Mouse (Mus musculus): ENCODE measurements at regions not wholly inside any gene's neighbourhood (a gene's known extent, or its start where the extent isn't known, plus 50 kb on each side); places are given as distances from the start of the nearest gene placed in this dataset.
A peak's percentile ranks its signal among the peaks of the same experiment; 100 is the strongest.
"Not testable (repeated sequence)": the region's sequence is repeated elsewhere in the genome, so short reads cannot be mapped to it uniquely, and the experiment has no call there.

DNA sequence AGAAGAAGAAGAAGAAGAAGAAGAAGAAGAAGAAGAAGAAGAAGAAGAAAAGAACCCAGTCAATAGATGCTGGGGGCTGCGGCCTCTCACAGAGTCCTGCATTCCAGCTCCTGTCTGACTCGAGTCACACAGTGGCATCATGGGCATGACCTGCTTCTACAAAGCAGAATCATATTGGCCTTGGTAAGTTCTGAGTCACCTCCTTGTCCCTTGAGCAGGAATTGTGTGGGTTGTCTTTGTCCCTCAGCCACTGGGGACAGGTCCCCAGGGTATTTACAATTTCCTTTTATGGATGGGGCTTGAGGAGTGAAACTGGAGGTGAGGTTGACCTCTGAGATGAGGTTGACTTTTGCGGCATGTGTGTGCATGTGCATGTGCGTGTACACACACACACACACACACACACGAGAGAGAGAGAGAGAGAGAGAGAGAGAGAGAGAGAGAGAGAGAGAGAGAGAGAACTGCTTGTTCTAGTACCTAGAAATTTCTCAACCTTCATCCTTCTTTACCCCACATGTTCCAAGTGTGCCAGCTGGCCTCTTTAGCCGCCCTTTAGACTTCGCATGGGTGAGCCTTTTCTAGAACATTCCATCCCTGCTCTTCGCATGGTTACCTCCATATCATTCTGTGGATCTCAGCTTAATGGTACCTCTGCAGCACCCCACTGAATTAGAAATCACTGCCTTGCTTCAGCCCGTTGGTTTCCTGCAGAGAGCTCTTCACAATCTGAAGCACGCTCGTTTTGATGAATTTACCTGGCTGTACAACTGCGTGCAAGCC, 283.2 kb downstream of the 4933412E24Rik start:
- no peak for DNase-seq

DNA sequence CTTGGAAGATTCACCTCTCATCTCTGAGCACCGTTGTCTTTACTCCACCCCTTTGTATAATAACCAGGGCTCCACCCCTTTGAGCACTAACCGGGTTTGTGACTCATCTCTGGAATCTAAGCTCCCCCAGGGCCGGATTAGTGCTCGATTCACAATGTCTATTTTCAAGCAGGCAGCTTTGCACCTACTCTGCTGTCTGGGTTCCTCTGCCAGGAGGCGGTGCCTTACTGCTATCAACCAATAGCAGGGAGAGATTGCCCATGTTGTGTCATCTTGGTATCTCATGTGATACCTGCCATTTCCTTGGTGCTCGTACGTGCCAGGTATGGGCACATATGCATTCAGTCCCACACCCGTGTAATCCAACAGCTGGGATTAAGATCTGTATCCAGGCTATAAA, 285.3 kb downstream of the 4933412E24Rik start:
- DNase-seq: no peak

DNA sequence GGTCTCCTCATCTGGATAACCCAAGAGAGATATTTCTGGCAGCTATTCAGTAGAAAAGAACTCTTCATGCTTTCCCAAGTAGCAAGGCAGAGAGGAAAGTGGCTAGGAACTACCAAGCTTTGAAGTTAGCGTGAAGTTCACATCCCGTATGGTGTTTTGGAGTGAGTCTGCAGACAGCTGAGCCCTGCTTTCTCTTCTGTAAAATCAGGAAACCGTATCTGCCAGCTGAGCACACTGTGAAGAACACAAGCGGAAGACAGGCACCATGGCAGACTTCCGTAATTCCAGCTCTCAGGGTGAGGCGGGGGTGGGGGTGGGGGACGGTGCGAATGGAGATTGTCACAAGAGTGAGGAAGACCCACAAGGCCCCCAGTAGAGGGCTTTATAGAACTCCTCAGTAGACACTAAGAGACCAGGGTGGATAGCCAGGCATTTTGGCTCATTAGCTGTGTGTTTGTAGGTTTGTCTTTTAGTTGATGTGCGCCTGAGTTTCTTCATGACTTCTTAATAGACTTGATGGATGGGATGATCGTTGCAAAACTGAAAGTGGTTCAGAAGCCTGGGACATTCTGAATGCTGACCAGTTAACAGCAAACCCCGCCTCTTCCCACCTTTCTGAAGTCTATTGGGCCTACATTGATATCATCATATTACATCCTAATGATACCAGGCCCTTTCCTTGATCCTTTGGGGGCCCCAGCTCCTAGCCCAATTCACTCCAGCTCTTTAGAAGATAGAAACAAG, 287.4 kb downstream of the 4933412E24Rik start:
- no peak for DNase-seq

DNA sequence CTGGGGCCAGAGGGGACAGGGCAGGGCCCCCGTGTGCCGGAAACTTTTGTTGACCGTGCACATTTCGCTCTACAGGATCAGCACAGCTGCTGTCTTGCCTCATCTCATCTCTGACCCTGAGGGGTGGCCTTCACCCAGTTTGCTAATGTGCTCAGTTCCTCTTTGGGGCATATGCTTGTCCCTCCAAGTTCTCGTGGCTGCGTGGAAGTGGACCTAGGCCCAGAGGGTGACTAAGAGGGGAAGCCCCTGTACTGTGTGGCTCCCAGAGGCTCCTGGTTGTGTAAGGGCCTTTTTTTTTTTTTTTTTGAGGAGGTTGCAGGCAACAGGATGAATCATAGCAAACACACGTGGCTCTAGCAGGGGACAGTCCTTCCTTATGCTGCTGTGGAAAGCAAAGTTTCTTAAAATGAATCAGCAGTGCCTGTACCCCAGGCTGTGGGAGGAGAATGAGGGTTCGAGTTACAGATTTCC, 288.2 kb downstream of the 4933412E24Rik start:
- DNase-seq: peak; percentile 82

DNA sequence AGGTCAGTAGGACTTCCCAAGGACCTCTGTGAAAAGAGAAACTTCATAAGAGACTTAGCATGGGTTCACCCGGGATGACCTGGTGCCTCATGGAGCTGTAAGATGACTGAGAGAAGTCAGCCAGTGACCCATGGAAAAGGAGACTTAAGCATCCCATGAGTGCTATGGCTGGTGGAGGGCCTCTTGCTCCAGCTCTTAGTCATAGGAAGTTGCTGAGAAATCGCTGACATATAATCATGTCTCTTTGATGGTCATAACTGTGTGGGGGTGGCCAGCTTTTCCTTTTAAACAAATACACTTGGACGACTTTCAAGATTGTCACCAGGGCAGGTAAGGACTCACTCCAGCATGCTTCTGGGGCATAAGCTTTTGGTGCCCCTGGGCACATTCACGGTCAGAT, 290.5 kb downstream of the 4933412E24Rik start:
- DNase-seq: no peak

DNA sequence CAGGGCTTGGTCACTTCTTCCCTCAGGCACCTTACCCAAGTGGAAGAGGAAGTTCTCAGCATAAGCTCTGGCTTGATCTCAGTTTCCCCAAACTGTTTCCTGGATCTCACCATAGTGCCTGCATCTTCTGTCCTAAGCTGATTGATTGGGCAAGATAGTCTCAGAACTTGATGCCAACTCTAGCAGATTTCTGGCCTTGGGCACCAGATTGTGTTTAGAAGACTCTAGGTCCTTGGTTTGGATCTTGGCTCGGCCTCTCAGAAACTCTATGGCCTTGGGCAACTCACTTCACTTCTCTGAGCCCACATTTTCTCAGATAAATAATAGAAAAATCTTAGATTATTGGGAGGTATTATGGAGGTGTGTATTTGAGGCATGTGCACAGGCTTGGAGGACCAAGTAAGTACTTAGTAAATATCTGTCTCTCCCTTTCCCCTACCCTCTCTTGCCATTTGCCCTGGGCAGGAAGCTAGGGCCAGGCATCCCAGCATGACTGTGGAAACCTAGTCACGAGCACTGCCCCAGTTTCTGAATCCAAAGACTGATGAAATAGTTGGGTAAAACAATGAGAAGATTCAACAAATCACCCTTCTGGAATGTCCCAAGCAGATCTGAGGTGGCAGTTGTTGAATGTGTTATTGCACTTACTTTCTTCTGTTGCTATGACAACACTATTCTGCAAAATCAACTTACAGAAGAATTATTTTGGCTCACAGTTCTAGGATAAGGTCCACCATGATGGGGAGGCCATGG, 293.6 kb downstream of the 4933412E24Rik start:
- peak; percentile 17 for DNase-seq

DNA sequence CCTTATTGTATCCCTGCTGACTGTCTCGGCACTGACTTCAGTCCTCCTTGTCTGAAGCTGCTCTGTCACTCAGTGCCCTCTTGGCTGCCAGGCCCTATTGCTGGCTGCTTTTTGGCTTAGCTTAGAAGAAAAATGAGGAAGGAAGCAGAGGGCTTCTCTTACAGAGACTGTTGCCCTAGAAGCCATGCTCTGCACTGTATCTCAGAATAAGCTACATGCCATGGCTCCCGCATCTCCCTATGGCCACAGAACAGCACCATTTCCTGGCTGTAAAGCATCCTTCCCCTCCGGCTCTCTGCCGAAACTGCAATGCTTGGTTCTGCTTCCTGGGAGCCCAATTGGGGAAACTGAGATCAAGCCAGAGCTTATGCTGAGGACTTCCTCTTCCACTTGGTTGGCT, 295.0 kb downstream of the 4933412E24Rik start:
- DNase-seq: no peak

DNA sequence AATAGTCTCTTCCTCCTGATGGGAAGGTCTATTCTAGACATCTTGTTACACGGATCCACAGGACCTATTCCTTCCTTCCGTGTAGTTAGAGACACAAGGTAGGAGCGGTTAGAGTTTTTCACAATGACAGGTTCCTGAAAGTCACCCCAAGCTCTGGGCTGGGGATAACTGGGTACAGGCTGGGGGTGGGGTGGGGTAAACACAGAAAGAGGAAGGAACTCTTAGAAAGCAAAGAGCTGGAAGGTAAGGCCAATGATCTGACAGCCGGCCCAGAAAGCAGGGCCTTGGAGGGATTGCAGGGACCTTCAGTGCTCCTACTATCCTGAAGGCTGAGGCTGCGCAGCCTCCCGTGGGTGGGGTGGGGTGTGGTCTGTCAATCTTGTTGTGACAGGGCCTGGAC, 295.4 kb downstream of the 4933412E24Rik start:
- DNase-seq: no peak

DNA sequence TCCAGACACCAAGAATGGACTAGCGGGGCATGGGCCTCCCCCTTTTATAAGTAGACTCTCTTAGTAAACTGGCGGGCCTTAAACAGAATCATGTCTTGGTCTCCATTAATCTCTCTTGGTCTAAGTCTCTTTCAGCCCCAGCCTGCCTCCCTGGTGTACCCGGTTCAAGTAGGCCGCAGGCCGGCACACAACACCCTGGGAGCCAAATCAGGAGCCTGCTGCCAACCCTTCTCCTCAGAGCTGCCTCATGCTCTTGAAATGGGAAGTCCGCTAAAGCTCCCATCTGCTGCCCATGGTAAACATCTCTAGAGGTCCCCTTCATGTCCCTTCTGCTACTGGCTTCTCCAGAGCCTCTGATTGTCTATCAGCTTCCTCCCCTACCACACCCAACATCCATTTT, 296.3 kb downstream of the 4933412E24Rik start:
- no peak for DNase-seq

DNA sequence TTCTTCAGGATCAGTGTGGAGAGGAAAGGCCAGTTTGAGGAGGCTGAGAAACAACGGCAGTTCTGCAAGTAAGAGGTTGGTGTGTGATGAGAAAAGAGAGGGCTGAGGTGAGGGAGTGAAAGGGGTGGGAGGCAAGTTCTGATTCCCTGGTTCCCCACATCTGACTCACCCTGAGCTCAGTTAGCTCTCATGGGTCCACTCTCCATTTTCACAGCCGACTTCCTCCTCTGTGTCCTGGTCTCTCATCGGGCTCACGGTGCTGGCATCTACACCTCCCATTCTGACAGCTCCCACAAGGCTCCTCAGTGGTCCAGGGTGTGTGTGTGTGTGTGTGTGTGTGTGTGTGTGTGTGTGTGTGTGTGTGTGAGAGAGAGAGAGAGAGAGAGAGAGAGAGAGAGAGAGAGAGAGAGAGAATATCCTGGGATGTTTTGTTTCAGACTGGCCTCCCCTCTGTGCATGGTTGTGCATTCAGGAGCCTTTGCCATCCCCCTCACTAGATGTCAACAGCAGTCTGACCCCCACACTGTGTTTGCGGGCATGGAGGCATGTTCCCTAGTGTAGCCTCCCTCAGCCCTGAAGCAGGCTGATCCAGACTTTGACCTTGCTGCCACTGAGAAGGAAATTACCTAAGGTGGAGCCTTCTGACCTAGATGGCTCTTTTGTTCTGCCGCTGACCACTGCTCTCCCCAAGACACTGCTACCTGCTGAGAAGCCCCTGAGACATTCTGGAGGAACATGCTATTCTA, 296.9 kb downstream of the 4933412E24Rik start:
- not testable (repeated sequence) for DNase-seq

DNA sequence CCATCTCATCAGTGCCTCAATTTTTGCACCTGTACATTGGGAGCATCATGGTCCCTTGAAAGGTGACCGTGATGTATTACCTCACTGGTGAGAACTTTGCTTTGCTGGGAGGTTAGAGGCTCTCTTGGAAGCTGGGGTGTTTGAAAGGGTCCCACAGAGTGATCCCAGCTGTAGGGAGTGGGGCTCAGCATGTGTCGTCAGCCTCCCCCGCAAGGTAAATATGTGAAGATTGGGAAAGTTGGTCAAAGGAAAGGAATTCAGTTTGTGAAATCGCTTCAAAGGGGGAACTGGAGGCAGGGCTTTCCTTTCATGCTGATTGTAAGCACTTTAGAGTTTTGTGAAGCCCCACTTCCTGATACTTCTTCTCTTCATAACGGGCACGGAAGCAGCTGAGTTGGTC, 299.5 kb downstream of the 4933412E24Rik start:
- DNase-seq: no peak

DNA sequence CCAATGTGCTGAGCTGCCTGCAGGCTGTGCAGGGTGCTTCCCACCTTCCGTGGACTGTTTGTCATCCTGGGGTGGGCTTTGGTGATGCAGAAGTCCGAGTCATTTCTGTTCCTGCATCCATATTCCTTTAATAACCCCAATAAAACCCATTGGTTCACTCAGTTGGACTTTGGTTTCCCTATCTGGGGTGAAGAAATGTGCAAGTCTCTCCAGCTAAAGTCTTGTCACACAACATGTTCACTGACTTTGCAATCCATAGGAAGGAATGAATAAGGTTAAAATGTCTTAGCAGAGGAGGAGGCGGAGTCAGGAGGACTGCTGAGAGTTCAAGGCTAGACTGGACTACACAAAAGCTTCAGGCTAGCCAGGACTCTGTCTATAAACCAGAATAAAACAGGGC, 300.5 kb downstream of the 4933412E24Rik start:
- DNase-seq: no peak

DNA sequence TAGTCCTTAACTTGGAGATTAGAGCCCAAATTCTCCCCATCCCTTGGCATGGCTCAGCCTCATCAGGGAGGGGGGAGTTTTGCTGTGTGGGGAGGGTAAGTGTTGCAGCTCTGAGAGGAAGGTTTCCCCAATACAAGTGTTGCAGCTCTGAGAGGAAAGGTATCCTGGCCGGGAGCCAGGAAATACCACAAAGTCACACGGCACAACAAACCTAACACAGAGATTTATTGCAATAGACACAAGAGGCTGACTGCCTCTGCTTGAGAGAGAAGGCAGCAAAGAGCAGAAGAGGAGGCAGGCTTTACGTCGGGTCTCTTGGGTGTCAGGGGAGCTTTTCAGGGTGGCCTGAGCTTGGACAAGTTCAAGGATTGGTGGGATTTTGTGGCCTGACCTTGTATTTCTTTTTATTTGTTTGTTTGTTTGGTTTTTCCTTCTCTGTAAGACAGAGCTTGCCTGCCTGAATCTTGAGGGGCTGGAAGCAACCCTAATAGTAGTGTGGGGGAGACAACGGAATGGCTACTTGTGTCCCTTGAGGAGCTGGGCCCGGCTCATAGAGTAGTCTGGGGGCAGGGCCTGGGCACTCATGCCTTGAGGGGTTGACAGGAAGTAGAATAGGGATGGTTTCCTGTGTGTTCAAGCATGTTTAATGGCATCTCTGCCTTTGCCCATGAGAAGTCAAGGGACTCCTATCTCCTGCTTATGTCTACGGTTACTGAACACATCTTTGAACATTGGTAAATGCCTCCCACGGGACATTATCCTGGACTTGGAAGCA, 302.3 kb downstream of the 4933412E24Rik start:
- no peak for DNase-seq

DNA sequence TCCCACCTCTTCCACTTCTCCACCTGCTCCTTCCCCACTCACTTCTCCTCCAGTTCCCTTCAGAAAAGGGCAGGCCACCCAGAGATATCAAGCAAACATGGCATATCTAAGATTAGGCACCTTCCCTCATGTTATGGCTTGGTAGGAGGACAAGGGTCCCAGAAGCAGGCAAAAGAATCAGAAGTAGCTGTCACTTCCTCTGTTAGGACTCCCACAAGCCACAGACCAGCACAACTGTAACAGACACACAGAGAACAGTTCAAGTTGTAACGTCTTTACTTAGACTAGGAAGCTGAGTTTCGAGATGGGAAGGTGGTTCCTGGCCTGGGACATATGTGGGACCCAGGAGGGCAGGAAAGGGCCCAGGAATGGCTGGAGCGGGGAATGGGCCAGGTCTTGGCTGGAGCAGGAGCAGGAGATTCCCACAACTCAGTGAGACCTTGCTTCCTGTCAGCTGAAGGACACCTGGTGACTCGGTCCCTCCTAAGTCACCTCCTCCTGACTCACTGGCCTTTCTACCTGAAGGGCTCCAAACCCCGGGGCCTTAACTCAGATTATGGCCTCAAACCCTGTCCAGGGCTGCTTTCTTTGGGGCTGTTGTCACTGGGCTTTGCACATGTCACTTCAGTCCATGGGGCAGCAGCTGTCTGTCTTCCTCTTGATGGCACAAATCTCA, 304.2 kb downstream of the 4933412E24Rik start:
- DNase-seq: no peak

DNA sequence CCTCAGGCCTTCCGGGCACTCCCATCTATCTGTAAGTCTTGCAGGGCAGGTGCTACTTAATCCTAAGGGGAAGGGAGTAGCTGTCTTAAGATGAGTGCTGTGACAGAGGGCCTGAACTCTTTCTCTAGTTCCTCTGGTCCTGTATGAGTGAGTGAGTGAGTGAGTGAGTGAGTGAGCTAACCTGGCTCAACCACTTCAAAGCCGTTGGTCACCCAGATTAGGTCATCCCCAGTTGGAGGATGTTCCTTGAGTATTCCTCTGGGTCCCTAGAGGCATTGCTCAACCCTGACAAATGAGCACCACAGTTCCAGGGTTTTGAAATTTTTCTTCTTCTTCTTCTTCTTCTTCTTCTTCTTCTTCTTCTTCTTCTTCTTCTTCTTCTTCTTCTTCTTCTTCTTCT, 306.5 kb downstream of the 4933412E24Rik start:
- DNase-seq: no peak

DNA sequence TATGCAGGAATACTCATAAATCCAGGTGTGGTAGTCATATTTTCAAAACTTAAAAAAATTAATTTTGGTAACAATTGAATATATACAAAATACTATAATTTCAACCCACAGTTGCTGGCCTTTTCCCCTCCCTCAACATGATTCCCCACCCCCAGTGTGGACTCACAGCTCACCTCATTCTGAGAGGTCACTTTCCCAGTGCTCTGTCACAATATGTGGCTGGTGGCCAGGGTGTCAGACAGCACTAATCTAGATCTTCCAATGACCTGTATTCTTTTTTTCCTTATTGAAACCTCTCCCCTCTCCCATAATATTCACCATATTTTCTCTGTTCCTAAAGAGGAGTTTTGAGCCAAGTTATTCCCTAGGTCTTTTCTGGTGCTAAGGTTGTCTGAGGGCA, 308.0 kb downstream of the 4933412E24Rik start:
- peak; percentile 71 for DNase-seq

DNA sequence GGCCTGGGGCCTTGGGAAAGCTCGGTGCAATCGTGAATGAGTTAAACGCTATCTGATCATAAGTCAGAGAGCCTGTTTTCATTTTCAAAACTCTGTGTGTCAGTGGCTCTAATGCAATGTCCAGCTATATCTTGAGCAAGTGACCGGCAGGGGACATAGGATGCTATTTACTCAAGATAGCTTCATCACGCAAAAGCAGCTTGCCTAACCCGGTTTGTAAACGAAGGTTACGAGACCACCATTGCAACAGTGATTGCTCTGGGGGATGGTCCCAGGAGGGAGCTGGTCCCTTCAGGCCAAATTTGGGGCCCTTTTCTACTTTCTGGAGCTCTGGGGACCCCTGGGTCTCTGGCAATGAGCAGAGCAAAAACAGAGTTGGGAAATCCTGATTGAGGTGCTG, 309.3 kb downstream of the 4933412E24Rik start:
- peak; percentile 66 for DNase-seq

All from adrenal gland, postnatal 10 days (tissue).